Mouse (Mus musculus) myocyte (in vitro differentiated cells): ENCODE results near the gene Smyd3.

Experiments used
- E2F4 ChIP-seq: IDR thresholded peaks from one replicate; pipeline ENCODE4 v1.6.1; 2011; ENCODE audit warnings: mild to moderate bottlenecking, control low read depth, moderate library complexity; ENCODE audit not compliant: insufficient read depth
- MAX ChIP-seq: IDR thresholded peaks from one replicate; pipeline ENCODE4 v1.6.1; 2011; ENCODE audit warnings: low read depth, mild to moderate bottlenecking, control low read depth
- MYOD1 ChIP-seq, 3 experiments: IDR thresholded peaks; one replicate each; pipeline ENCODE4 v1.6.1; 2011; ENCODE audit warnings: control low read depth in 2 of 3, low read depth in 2 of 3, mild to moderate bottlenecking in 2 of 3, moderate library complexity in 1 of 3; ENCODE audit not compliant: insufficient read length in 2 of 3, control insufficient read depth in 1 of 3
- MYOG ChIP-seq, 3 experiments: IDR thresholded peaks; one replicate each; pipeline ENCODE4 v1.6.1; 2011; ENCODE audit warnings: control low read depth in 2 of 3, low read depth in 2 of 3, mild to moderate bottlenecking in 2 of 3; ENCODE audit not compliant: insufficient read length in 2 of 3, control insufficient read depth in 1 of 3, insufficient read depth in 1 of 3
- POLR2A ChIP-seq: IDR thresholded peaks from one replicate; pipeline ENCODE4 v1.6.1; 2011; ENCODE audit warnings: low read depth, mild to moderate bottlenecking, control low read depth, moderate library complexity; ENCODE audit not compliant: insufficient read length
- POLR2AphosphoS2 ChIP-seq: IDR thresholded peaks from one replicate; pipeline ENCODE4 v1.6.1; 2011; ENCODE audit warnings: low read depth, control low read depth; ENCODE audit not compliant: insufficient read length
- REST ChIP-seq: IDR thresholded peaks from one replicate; pipeline ENCODE4 v1.6.1; 2011; ENCODE audit warnings: mild to moderate bottlenecking, control low read depth, moderate library complexity; ENCODE audit not compliant: insufficient read depth, insufficient read length
- SRF ChIP-seq: IDR thresholded peaks from one replicate; pipeline ENCODE4 v1.6.1; 2011; ENCODE audit warnings: low read depth; ENCODE audit not compliant: control insufficient read depth, insufficient read length
- TCF12 ChIP-seq: IDR thresholded peaks from one replicate; pipeline ENCODE4 v1.6.1; 2011; ENCODE audit warnings: mild to moderate bottlenecking, control low read depth; ENCODE audit not compliant: poor library complexity, insufficient read depth, severe bottlenecking
- TCF3 ChIP-seq: IDR thresholded peaks from one replicate; pipeline ENCODE4 v1.6.1; 2011; ENCODE audit warnings: low read depth, control low read depth; ENCODE audit not compliant: insufficient read length
- USF1 ChIP-seq: IDR thresholded peaks from one replicate; pipeline ENCODE4 v1.6.1; 2011; ENCODE audit warnings: low read depth, mild to moderate bottlenecking, control low read depth, moderate library complexity

GRCm38 (mm10) chr1:179118673-179119072 lies 399.2 kb downstream of the Smyd3 start:
- no peak for TF ChIP-seq TCF12
- no peak for TF ChIP-seq E2F4
- TF ChIP-seq POLR2AphosphoS2, result no peak
- TF ChIP-seq POLR2A, result no peak
- TF ChIP-seq REST, result no peak
- TF ChIP-seq TCF3, result no peak
- TF ChIP-seq MAX, result no peak
- no peak for TF ChIP-seq MYOD1 (IDR thresholded peaks at IDR 0.05; ENCODE audit: control insufficient read depth in 1 of 3, insufficient read length in 2 of 3, low read depth in 2 of 3)
- no peak for TF ChIP-seq MYOG (IDR thresholded peaks at IDR 0.05; ENCODE audit: control insufficient read depth in 1 of 3, insufficient read depth in 1 of 3, insufficient read length in 2 of 3, low read depth in 2 of 3)
- TF ChIP-seq USF1, result no peak
- no peak for TF ChIP-seq SRF
